Mouse (Mus musculus) ES-Bruce4 (cell line): ENCODE measurements at regions not wholly inside any gene's neighbourhood (a gene's known extent, or its start where the extent isn't known, plus 50 kb on each side); places are given as distances from the start of the nearest gene placed in this dataset.

Source experiments
- EP300 ChIP-seq: IDR thresholded peaks from 2 replicates; pipeline ENCODE4 v1.6.1; 2011; ENCODE audit warnings: low read depth, low read length; ENCODE audit not compliant: insufficient read depth
- POLR2A ChIP-seq: IDR thresholded peaks from one replicate; pipeline ENCODE4 v1.8.1; 2011; ENCODE audit warnings: low read length; ENCODE audit not compliant: insufficient read depth

DNA sequence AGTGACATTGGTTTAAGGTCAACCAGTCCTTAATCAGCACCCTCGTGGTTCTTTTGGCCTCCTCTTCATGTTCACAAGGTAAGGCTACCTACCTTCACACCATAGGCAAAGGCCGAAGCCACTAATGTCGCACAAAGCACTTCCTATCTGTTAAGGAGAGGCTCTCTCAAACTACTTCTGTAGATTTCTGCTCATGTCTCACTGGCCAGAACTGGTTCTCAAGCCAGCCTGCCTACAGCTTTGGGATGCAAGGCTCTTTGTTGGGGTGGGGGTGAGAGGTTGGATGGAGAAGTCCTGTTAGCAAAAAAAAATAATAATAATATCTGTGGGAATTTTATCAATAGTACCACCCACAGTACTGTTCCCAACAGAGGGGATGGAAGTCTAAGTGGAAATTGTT lies 71.2 kb downstream of the Tmco5 start:
- TF ChIP-seq POLR2A (no peak), EP300 (no peak)
